Mouse (Mus musculus): ENCODE results near the gene Pla2g4e. TPM values are rescaled to one million over a fixed set of nuclear protein-coding genes. Genes with fewer than 3 reads are reported as not detected.

Gene Pla2g4e
- total RNA-seq, 2 experiments from 2014 or later: 26.2 to 27.0 TPM

DNA sequence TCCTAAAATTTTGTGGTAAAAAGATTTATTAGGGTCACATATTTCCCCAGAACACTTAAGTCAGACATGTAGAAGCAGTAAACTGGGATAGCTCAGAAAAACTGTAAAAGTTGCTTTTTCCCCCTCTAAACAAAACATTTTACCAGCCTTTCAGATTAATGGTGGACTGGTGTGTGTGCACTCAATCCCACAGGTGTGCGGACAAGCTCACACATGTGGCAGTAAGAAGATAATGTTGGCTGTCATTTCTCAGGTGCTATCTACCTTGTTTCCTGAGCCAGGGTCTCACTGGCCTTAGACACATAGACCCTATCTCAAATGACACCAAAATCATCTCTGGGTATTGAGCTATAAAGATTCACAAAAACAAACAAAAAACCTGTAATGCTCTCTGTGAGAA lies 119.7 kb downstream of the Pla2g4e start:
- no peak for DNase-seq (ENCODE audit: low spot score)

DNA sequence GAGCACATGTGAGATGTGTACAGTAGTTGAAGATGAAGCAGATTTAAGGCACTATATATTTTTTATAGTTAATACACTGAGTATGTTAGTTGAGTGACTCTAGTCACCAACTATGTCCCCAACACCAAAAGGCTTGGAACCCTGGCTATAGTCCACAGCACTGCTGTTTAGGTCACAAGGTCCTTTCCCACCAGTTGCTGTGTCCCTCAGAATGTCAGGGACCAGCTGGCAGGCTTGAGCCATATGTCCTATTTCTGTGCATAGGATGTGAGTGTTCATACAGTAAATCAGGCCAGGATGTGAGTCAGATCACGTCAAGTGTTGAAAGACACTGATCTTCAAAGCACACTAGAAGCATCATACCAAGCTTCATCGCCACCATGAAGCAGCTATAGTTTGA lies 120.2 kb downstream of the Pla2g4e start:
- no peak for DNase-seq (ENCODE audit: low spot score)

DNA sequence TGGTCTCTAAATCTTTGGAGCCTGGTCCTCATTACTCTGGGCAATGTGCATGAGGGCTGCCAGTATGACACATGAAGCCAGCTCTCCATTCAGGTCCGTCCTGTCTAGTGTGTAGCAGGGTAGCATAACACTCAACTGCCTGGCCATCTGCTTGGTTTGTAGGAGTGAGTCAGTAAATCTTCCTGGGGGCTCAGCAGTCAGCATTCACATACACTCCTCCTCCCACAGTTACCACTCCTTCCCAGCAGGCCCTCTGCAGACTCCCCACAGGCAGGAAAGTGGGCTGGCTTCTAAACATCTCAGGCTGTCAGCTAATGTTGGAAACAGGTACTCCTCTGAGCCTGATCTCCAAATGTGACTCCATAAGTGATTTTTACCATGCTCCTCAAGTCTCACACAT lies 121.0 kb downstream of the Pla2g4e start:
- no peak for DNase-seq (ENCODE audit: low spot score)

DNA sequence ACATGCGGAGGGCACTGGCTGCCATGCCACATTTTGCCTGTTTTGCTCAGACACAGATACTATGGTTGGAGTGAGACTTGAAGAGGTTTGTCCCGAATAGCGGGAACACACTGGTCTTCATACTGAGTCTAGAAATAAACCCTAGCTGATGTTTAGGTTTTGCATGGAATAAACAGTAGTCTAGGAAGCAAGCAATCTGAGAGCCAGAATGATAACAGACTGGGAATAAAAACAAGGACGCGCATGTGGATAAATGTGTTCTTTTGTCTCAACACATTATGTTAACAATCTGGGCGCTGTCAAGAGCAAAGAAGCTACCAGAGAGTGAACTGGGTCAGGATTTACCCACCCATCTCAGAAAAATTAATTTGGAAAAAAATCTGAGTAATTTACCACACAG lies 122.2 kb downstream of the Pla2g4e start:
- no peak for DNase-seq (ENCODE audit: low spot score)

DNA sequence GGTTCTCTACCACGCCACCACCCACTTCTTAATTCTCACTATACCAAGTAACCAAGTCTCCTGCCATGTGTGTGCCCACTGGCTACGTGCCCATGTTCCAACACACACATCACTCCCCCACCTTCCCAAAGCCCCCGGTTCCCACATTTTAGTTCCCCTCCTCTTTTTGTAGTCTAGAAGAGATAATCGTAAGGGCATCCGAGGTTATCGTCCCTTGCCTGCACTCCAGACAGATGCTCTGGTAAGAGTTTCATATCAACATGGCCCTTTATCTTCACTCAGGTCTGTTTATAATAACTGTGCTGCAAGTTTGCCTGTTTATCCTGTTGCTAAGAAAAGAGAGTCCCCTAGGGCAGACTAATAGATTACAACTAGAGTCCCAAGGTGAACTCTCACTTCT lies 127.8 kb downstream of the Pla2g4e start:
- DNase-seq (ENCODE audit: low spot score): no peak

Other genes with a start within 250 kb of the Pla2g4e start
- 1 to 10 TPM; 2.4 to 3.0 TPM for gene Jmjd7, start 217.9 kb downstream of the Pla2g4e start, total RNA-seq (2021)
- gene Gm28042, start 217.8 kb downstream of the Pla2g4e start, total RNA-seq (2021): under 1 TPM; 0.41 to 0.52 TPM
- 1 to 10 TPM in 1 of 2 experiments, under 1 TPM in 1; 0.45 to 1.2 TPM for gene Pla2g4b, start 211.9 kb downstream of the Pla2g4e start, total RNA-seq (2021)
- gene Ehd4, start 90.7 kb downstream of the Pla2g4e start, total RNA-seq (2021): 10 to 100 TPM; 27.1 to 31.2 TPM
- not detected for gene Pla2g4d, start 43.9 kb upstream of the Pla2g4e start, total RNA-seq (2021)
- gene Pla2g4f, start 68.8 kb upstream of the Pla2g4e start, total RNA-seq (2021): not detected
- gene Vps39, start 107.8 kb upstream of the Pla2g4e start, total RNA-seq (2021): 10 to 100 TPM; 18.5 to 23.3 TPM
- 10 to 100 TPM; 30.2 to 36.5 TPM for gene Ganc, start 158.6 kb upstream of the Pla2g4e start, total RNA-seq (2021)
- gene Tmem87a, start 158.8 kb upstream of the Pla2g4e start, total RNA-seq (2021): 10 to 100 TPM; 33.6 to 35.1 TPM
- 100 to 1,000 TPM; 126 to 135 TPM for gene Capn3, start 210.7 kb upstream of the Pla2g4e start, total RNA-seq (2021)